Mouse (Mus musculus) MN1 (cell line): ENCODE results near the gene Adcy4.

ENCODE experiments used
- DNase-seq: peaks from one replicate; pipeline ENCODE4 v3.0.0-alpha.2; 2016; ENCODE audit warnings: low spot score

Gene Adcy4

GRCm38 (mm10) chr14:55758363-55758784 is 25.5 kb downstream of the Adcy4 start, which contains the start of gene Cideb:
Gene Cideb (minus strand): TSS chr14:55758458.
- DNase-seq = peak; percentile 74

- no peak for DNase-seq
Measured at GRCm38 (mm10) chr14:55757566-55757965, 26.3 kb downstream of the Adcy4 start.

DNA sequence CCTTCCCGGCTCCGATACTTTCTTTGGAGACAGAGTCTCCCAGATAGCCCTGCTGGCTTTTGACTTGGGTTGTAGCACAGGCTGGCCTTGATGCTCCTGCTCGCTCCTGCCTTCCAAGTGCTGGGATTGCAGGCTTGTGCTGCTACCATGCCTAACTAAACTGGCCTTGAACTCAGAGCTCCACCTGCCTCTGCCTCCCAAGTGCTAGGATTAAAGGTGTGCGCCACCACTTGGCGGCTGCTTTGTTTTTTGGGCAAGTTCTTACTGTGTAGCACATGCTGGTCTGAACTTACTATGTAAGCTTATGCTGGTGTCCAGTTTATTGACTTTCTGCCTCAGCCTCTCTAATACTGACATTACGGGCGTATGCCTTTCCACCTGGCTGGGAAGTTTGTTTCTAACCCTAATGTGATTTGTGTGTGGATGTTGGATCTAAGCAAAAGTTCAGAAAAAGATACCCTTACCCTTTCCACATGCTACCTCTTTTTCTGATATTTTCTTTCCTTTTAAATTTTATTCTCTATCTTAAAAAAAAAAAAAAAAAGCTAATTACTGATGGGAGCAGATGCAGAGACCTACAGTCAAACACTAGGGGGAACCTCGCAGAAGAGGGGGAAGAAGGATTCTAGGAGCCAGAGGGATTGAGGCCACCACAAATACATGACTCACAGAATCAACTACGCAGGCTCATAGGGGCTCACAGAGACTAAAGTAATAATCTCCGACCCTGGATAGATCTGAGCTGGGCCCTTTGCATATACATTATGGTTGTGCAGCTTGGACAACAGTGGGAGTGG is 36.6 kb downstream of the Adcy4 start:
- no peak for DNase-seq

- DNase-seq = no peak
Measured at GRCm38 (mm10) chr14:55745861-55746237, 38.0 kb downstream of the Adcy4 start.

DNA sequence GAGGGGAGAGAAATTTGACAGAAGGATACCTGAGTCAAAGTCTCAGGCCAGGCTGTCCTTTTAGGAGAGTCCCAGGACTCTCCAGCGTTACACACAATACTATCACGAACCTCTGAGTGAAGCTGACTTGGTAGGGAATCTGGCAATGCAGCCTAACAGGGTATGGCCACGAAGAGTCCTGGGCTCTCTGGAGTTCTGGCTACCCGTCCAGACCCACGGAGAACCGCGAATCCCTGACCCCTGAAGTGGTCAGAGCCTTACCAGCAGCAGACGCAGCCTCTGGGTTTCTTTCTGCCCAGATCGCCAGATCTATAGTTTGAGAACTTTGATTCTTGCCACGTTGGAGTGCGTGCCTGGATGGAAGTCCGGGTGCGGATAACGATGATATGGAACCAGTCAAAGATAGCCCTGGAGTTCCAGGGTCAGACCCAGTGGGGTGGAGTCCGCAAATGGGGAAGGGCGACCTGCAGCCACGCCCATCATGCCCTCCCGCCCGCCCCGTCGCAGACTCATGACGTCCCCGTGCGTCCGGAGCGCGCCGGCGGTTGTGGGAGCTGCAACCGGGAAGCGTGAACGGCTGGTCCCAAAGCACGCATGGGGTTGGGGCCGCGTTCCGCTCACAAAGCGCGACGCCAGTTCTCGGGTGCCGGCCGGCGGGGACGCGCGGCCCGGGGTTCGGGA is 38.6 kb downstream of the Adcy4 start, which contains the start of the genes Dhrs1 and Nop9:
TSS of gene Dhrs1 (minus strand) at position 511 of the 681 bp plus-strand sequence.
TSS of gene Nop9 (plus strand) at position 514 of the 681 bp plus-strand sequence.
- peak; percentile 85 for DNase-seq

DNA sequence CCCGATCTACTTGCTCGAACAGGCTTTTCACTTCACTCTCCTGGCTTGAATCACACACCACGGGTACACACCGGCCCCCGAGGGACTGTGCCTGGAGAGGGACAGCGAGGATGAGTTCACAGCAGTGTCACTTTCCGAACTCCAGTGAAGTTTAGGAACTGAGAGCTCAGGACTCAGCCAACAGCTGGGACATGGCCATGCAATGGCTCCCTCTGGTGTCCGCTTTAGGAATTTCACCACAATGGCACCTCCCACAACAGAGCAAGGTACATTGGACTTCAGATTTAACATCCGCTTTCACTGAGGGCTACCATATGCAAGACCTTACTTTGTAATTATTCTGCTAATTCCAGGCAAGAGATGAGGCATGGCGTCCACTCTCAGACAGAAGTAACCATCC is 40.2 kb downstream of the Adcy4 start:
- DNase-seq = peak; percentile 82

DNA sequence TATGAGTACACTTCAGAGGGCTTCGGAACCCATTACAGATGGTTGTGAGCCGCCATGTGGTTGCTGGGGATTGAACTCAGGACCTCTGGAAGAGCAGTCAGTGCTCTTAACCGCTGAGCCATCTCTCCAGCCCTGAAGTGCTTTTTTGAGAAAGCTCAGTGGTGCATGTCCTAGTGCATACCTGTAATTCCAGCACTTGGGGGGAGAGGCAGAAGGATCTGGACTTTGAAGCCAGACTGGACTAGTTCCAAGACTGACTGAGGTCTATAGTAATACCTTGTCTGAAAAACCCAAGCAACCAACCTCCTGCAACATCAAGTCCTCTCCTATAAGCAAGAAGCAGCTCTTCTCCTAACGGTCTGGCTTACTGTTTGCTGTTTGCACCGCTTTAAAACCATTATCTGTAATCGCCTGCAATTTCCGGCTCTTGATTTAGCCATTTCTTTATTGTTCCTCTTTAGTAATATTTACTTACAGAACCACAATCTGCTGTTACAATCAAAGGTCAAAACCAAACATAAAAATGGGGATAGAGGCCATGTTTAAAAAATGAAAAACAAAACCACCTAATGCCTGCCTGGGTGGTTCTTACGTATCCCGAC is 46.7 kb downstream of the Adcy4 start:
- DNase-seq = no peak

- DNase-seq = no peak
Measured at GRCm38 (mm10) chr14:55735758-55736157, 48.1 kb downstream of the Adcy4 start.

DNA sequence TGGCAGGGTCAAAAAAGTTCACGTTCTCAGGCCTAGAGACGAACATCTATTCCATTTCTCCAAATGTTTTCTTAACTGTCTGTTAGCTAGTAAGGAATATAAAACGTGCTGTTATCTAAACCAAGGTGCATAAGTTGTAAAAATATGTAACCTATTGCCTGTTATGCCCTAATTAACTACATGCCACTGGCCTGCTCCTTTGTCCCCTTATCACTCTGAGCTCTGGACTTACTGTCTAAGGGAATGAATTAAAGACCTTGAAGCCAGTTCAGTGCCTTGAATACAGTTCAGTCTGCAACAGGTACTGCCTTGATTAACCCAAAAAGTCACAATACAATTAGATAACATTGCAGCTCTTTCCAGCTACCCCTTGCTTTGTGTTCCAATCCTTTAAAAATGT is 48.6 kb downstream of the Adcy4 start:
- DNase-seq = no peak

GRCm38 (mm10) chr14:55734869-55735268 is 49.0 kb downstream of the Adcy4 start:
- no peak for DNase-seq

GRCm38 (mm10) chr14:55733889-55734288 is 50.0 kb downstream of the Adcy4 start:
- no peak for DNase-seq

DNA sequence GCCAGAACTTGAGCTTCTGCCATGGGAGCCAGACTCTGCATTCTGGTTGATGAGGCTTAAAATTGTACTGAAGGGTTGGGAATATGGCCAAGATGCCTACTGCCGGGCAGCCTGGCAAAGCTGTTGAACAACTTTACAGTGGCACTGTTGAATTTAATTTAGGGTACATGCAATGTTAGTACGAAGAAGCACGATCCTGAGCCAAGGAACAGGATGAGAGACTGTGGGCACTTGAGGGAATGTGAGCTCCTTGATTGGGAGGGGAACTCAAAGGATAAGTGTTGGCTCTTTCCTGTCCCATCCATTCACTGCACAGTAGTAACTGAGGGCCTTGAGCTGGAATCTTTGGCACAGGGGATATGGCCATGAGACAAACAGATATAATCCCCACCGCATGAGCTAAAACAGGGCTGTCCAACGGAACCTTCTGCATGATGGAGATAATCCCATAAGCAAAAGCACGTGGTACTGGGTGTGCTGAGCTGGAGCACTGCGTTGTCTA is 53.3 kb downstream of the Adcy4 start:
- DNase-seq = no peak

DNA sequence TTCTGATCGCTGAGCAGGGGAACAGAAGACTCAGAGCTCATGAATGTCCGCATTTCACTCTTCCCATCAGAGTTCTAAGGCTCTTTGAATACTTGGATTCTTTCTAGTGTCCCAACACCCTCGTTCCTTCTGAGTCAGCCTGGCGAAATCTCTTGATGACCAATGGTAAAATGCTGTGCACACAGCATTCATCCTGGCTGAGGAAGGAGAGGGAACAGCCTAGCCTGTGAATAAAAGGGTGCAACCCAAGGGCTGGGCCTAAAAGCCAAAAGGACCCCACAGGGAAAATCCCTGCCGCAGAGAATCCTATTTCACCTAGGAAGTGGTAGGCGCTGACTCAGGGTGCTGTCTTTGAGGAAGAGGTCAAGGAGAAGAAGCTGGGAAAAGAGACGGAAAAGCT is 53.8 kb downstream of the Adcy4 start:
- DNase-seq = no peak

DNA sequence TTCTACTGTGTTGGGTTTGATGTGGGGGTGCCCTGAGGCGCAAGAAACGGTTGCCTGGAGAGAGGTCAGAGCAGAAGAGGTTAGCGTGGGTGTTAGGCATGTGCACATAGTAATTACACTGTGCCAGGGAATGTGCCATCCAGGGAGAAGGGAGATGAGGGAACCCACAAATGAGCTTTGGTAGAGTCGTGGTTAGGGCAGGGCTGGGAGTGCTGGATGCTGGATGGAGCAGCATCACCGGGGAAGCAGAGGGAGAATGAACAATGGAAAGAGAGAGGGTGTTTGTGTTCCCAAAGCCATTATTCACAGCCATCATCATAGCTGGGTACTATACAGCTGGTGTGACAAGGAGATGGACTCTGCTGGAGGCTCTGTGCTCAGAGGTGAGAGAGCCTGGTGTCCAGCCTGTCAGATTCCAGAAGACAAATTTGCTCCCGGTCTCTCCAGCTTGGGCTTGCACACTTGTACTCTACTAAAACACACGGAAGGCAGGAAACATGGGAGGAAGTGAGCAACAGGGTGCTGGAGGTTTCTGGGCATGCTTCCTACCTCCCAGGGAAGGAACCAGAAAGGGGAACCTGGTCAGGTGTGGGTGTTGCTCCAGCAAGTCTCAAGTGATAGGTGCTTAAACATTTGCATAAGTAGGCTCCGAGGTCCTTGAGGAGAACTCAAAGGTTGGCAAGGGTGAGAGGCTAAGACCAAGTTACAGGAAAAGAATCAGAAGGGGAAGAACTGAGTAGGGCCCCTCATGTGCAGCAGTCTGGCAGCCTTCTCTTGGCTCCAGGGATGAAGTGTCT is 55.8 kb downstream of the Adcy4 start:
- DNase-seq = no peak

GRCm38 (mm10) chr14:55726261-55726660 is 57.6 kb downstream of the Adcy4 start:
- no peak for DNase-seq

DNA sequence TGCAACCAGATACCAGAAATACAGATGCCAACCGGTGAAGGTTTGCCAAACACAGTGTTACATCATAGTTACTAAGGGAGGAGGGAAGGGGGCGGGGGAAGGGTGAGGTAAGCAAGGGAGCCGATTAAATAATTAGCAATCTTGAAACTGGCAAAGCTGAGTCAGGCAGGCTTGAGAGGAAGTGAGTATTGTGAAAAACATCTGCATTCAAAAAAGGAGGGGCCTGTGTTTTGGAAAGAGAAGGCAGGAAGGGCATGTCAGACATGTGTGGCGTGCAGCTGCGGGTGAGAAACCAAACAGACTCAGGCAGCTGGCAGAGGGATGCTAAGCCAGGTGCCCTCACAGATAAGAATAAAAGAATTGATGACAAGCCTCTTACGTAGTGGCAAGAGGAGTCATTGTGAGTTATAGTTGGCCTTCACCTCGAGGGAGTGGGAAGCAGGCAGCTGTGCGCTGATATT is 59.5 kb downstream of the Adcy4 start:
- DNase-seq = peak; percentile 82

DNA sequence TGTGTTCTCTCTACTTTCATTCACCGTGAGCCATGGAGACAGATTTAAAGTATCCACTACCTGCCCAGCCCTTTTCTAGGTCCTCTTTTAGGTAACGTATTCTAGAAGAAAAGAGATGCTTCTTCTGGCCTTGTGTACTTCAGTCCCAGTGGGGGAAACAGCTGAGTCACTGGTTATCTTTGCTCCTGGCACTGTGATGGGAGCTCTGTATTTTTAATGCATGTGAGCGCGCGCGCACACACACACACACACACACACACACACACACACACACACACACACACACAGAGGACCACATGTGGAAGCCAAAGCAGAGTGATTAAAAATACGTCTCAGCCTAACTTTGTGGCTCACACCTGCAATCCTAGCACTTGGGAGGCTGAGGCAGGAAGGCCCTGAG is 60.5 kb downstream of the Adcy4 start:
- DNase-seq = peak; percentile 46

GRCm38 (mm10) chr14:55722438-55722945 is 61.4 kb downstream of the Adcy4 start:
- DNase-seq = no peak

- peak; percentile 93 for DNase-seq
Measured at GRCm38 (mm10) chr14:55721700-55722437, 62.0 kb downstream of the Adcy4 start, which contains the start of gene Rabggta. Gene Rabggta (minus strand): TSS chr14:55722263.

DNA sequence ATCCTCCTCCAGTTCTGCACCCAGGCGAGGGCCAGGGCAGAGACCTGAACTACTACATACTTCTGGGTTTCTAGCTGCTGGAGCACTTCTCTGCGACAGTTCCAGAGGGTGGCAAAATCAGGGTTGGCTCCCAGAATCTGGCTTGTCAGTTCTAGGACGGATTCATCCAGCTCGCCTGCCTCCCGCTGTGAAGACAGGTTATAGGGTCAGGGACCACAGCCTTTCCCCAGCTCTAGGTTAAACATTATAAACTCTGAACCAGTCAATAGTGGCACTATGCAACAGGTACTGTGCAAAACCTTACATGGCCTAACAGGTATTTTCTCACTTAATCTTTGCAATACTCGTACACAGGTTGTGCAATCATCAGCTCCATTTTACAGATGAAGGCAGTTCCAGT is 62.8 kb downstream of the Adcy4 start:
- DNase-seq = no peak

GRCm38 (mm10) chr14:55720666-55721065 is 63.2 kb downstream of the Adcy4 start:
- no peak for DNase-seq
